ENCODE assay signal across 14 mouse cellular contexts in the genomic region with DNA sequence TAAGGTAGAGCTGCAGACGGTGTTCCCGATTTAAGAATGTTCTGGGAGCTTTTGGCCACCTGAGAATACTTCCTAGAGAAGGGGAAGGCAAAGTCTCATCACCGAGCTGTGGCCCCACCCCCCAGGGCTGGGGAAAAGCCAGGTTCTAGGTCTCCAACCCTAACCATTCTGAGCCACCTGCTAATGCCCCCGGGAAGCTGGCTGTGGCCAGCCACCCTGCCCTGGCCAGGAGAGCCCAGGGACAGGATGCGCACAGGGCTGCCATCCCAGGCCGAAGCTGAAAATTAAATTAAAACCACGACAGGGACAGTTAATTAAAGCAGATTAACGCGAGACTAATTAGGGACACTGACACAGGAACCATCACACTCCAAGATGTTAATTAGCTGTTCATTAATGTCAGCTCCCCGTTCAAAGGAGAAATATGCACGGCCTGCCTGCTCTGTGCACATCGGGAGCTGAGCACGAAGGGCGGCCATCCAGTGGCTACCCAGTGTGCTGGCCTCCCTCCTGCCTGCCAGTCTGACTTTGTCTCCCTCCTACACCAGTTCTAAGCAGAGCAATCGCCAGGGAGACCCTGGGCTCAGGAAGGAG.
DNase-seq lines count a peak whose midpoint lies in the region; ATAC-seq lines count a peak whose summit lies in the region.
"Had no signal": no experiment of that assay in that cellular context is flagged by ENCODE, and none has a peak within 500 bp of the region (broad histone marks: within the 10 kb centered on the region; RNA-seq: fewer than 3 reads in every experiment).

No protein-coding gene starts in this region.

- H3K27me3 ChIP-seq in neural tube, embryonic 12.5 days (replicated peaks), result no peaks in the 10 kb centered on the region
- H3K27me3 ChIP-seq in forebrain, embryonic 14.5 days (replicated peaks; ENCODE audit: control insufficient read depth, insufficient read depth, low read length), result no peaks in the 10 kb centered on the region
- no peaks in the 10 kb centered on the region for H3K27me3 ChIP-seq in midbrain, embryonic 10.5 days (ENCODE audit: low read depth, poor library complexity, severe bottlenecking)
- H3K27me3 ChIP-seq: embryonic facial prominence, embryonic 15.5 days had no signal

- peaks cover 62% of the 10 kb centered on the region for H3K4me1 ChIP-seq in neural tube, embryonic 12.5 days
- H3K4me1 ChIP-seq in forebrain, embryonic 14.5 days (ENCODE audit: control insufficient read depth, insufficient read depth, low read length), result peaks cover 42% of the 10 kb centered on the region
- peaks cover 89% of the 10 kb centered on the region for H3K4me1 ChIP-seq in midbrain, embryonic 10.5 days

- H3K9me3 ChIP-seq in neural tube, embryonic 12.5 days, result no peaks in the 10 kb centered on the region
- H3K9me3 ChIP-seq in forebrain, embryonic 14.5 days (replicated peaks; ENCODE audit: control insufficient read depth, low read length), result no peaks in the 10 kb centered on the region
- H3K9me3 ChIP-seq in midbrain, embryonic 10.5 days (replicated peaks), result no peaks in the 10 kb centered on the region
- H3K9me3 ChIP-seq: embryonic facial prominence, embryonic 15.5 days had no signal

- no peak overlapping the region for H3K4me3 ChIP-seq in neural tube, embryonic 12.5 days
- H3K4me3 ChIP-seq in forebrain, embryonic 14.5 days (ENCODE audit: low read depth, low read length), result no peak overlapping the region
- H3K4me3 ChIP-seq in midbrain, embryonic 10.5 days, result no peak overlapping the region
- H3K4me3 ChIP-seq: embryonic facial prominence, embryonic 15.5 days; heart, adult 2 months had no signal

- ATAC-seq in neural tube, embryonic 12.5 days (ENCODE audit: low FRiP score, low read depth), result 0 out of 2 replicates have a peak, but pooled peaks have one; percentile 34
- ATAC-seq in forebrain, embryonic 14.5 days, result peak; percentile 60
- ATAC-seq: inflammation-experienced regulatory T-cells, adult 6 months; liver, postnatal 0 days had no signal

- no peak overlapping the region for H3K27ac ChIP-seq in neural tube, embryonic 12.5 days
- H3K27ac ChIP-seq in forebrain, embryonic 14.5 days (ENCODE audit: low read depth, low read length), result peak overlapping the region; percentile 58; the same call in 1 of the 2 replicates
- H3K27ac ChIP-seq in midbrain, embryonic 10.5 days (replicated peaks), result peak overlapping the region; percentile 73
- H3K27ac ChIP-seq: embryonic facial prominence, embryonic 15.5 days; heart, adult 2 months had no signal

- intact Hi-C loops in heart, postnatal 25 days (cut with DNase I), result no loop called here

- no peak overlapping the region; the same call in 1 of the 2 replicates for H3K4me2 ChIP-seq in neural tube, embryonic 12.5 days (replicated peaks)
- H3K4me2 ChIP-seq in forebrain, embryonic 14.5 days (ENCODE audit: low read length), result no peak overlapping the region
- H3K4me2 ChIP-seq: embryonic facial prominence, embryonic 15.5 days had no signal

- H3K9ac ChIP-seq in neural tube, embryonic 12.5 days, result no peak overlapping the region; the same call in 1 of the 2 replicates
- H3K9ac ChIP-seq in forebrain, embryonic 14.5 days (ENCODE audit: low read length), result peak overlapping the region; percentile 47
- H3K9ac ChIP-seq: embryonic facial prominence, embryonic 15.5 days; liver, postnatal 0 days had no signal

- 0 out of 2 replicates have a peak, but pooled peaks cover 4% of the 10 kb centered on the region for H3K36me3 ChIP-seq in neural tube, embryonic 12.5 days
- H3K36me3 ChIP-seq in forebrain, embryonic 14.5 days (ENCODE audit: control insufficient read depth, insufficient read depth, low read length), result no peaks in the 10 kb centered on the region
- peaks cover 33% of the 10 kb centered on the region for H3K36me3 ChIP-seq in midbrain, embryonic 10.5 days
- H3K36me3 ChIP-seq: embryonic facial prominence, embryonic 15.5 days had no signal

- 56% methylated on average over 15 of the region's 15 CpGs for WGBS in neural tube, embryonic 12.5 days
- WGBS in forebrain, embryonic 14.5 days, result 13% methylated on average over 15 of the region's 15 CpGs
- 78% methylated on average over 15 of the region's 15 CpGs for WGBS in midbrain, embryonic 10.5 days

- DNase-seq in neural tube, embryonic 10.5 days (ENCODE audit: extremely low spot score, low spot score), result no peak
- DNase-seq in forebrain, embryonic 14.5 days (ENCODE audit: low spot score), result peak; percentile 80
- DNase-seq in midbrain, embryonic 10.5 days (ENCODE audit: low spot score), result no peak
- DNase-seq in urinary bladder, postnatal 10 days (ENCODE audit: low spot score), result no peak
- no peak for DNase-seq in heart, postnatal 25 days (ENCODE audit: low spot score)
- no peak for DNase-seq in kidney, adult 9 months
- DNase-seq: cerebellum, adult 9-10 months; heart, adult 2 months; left cerebral cortex, postnatal 4 days; liver, postnatal 0 days; thymus, postnatal 36 days had no signal
